Mouse (Mus musculus): ENCODE measurements at regions not wholly inside any gene's neighbourhood (a gene's known extent, or its start where the extent isn't known, plus 50 kb on each side); places are given as distances from the start of the nearest gene placed in this dataset.

- WGBS, result 73% methylated on average over 12 of the region's 12 CpGs
- Histone ChIP-seq H3K9me3 (ENCODE audit: control insufficient read depth, low read length) (no peaks in the 10 kb centered on the region), H3K4me3 (ENCODE audit: low read depth, low read length) (no peak overlapping the region), H3K4me1 (replicated peaks; ENCODE audit: control insufficient read depth, insufficient read depth) (no peaks in the 10 kb centered on the region), H3K9ac (ENCODE audit: low read length) (no peak overlapping the region), H3K4me2 (replicated peaks; ENCODE audit: low read depth) (no peak overlapping the region), H3K36me3 (ENCODE audit: control insufficient read depth, insufficient read depth, low read length) (no peaks in the 10 kb centered on the region), H3K27ac (replicated peaks) (no peak overlapping the region), H3K27me3 (ENCODE audit: control insufficient read depth, insufficient read depth, low read length) (no peaks in the 10 kb centered on the region)
- ATAC-seq (ENCODE audit: low FRiP score, low TSS enrichment) (no peak), DNase-seq (ENCODE audit: low spot score) (no peak)
- TF ChIP-seq CTCF (IDR thresholded peaks at IDR 0.05; ENCODE audit: low read depth) (no peak), EP300 (optimal IDR thresholded peaks at IDR 0.05) (no peak)
These were observed 183.8 kb downstream of the Satb1 start for GRCm38 (mm10) chr17:51649213-51649815.

GRCm38 (mm10) chr17:51646416-51646815 is 186.7 kb downstream of the Satb1 start:
- Histone ChIP-seq H3K9ac (ENCODE audit: low read length) (no peak overlapping the region), H3K4me1 (replicated peaks; ENCODE audit: control insufficient read depth, insufficient read depth) (no peaks in the 10 kb centered on the region), H3K27me3 (ENCODE audit: control insufficient read depth, insufficient read depth, low read length) (no peaks in the 10 kb centered on the region), H3K4me2 (replicated peaks; ENCODE audit: low read depth) (no peak overlapping the region), H3K4me3 (ENCODE audit: low read depth, low read length) (no peak overlapping the region), H3K27ac (replicated peaks) (no peak overlapping the region), H3K36me3 (ENCODE audit: control insufficient read depth, insufficient read depth, low read length) (no peaks in the 10 kb centered on the region), H3K9me3 (ENCODE audit: control insufficient read depth, low read length) (no peaks in the 10 kb centered on the region)
- no peak for TF ChIP-seq CTCF (IDR thresholded peaks at IDR 0.05; ENCODE audit: low read depth)
- TF ChIP-seq EP300 (optimal IDR thresholded peaks at IDR 0.05), result no peak
- DNase-seq (ENCODE audit: low spot score) (no peak), ATAC-seq (ENCODE audit: low FRiP score, low TSS enrichment) (no peak)
- WGBS, result 65% methylated on average over 2 of the region's 2 CpGs

GRCm38 (mm10) chr17:51645866-51646265 is 187.2 kb downstream of the Satb1 start:
- Histone ChIP-seq H3K27ac (replicated peaks) (no peak overlapping the region), H3K9ac (ENCODE audit: low read length) (no peak overlapping the region), H3K36me3 (ENCODE audit: control insufficient read depth, insufficient read depth, low read length) (no peaks in the 10 kb centered on the region), H3K4me3 (ENCODE audit: low read depth, low read length) (no peak overlapping the region), H3K4me2 (replicated peaks; ENCODE audit: low read depth) (no peak overlapping the region), H3K27me3 (ENCODE audit: control insufficient read depth, insufficient read depth, low read length) (no peaks in the 10 kb centered on the region), H3K4me1 (replicated peaks; ENCODE audit: control insufficient read depth, insufficient read depth) (no peaks in the 10 kb centered on the region), H3K9me3 (ENCODE audit: control insufficient read depth, low read length) (no peaks in the 10 kb centered on the region)
- ATAC-seq (ENCODE audit: low FRiP score, low TSS enrichment) (no peak), DNase-seq (ENCODE audit: low spot score) (no peak)
- WGBS, result 78% methylated on average over 1 of the region's 1 CpGs
- TF ChIP-seq CTCF (IDR thresholded peaks at IDR 0.05; ENCODE audit: low read depth) (no peak), EP300 (optimal IDR thresholded peaks at IDR 0.05) (no peak)

GRCm38 (mm10) chr17:51642682-51643081 is 190.4 kb downstream of the Satb1 start:
- DNase-seq (ENCODE audit: low spot score), result no peak
- Histone ChIP-seq H3K27me3 (ENCODE audit: control insufficient read depth, insufficient read depth, low read length) (no peaks in the 10 kb centered on the region), H3K36me3 (ENCODE audit: control insufficient read depth, insufficient read depth, low read length) (no peaks in the 10 kb centered on the region), H3K4me1 (replicated peaks; ENCODE audit: control insufficient read depth, insufficient read depth) (no peaks in the 10 kb centered on the region), H3K9ac (ENCODE audit: low read length) (no peak overlapping the region), H3K9me3 (ENCODE audit: control insufficient read depth, low read length) (no peaks in the 10 kb centered on the region), H3K27ac (replicated peaks) (no peak overlapping the region), H3K4me3 (ENCODE audit: low read depth, low read length) (no peak overlapping the region), H3K4me2 (replicated peaks; ENCODE audit: low read depth) (no peak overlapping the region)
- WGBS, result 53% methylated on average over 2 of the region's 2 CpGs
- no peak for ATAC-seq (ENCODE audit: low FRiP score, low TSS enrichment)
- TF ChIP-seq EP300 (optimal IDR thresholded peaks at IDR 0.05), result no peak
- TF ChIP-seq CTCF (IDR thresholded peaks at IDR 0.05; ENCODE audit: low read depth), result no peak

GRCm38 (mm10) chr17:51635913-51636312 is 197.2 kb downstream of the Satb1 start:
- H3K4me3 ChIP-seq (ENCODE audit: low read depth, low read length), result no peak overlapping the region
- 79% methylated on average over 4 of the region's 4 CpGs for WGBS
- TF ChIP-seq EP300 (optimal IDR thresholded peaks at IDR 0.05) (no peak), CTCF (IDR thresholded peaks at IDR 0.05; ENCODE audit: low read depth) (no peak)
- no peaks in the 10 kb centered on the region for H3K27me3 ChIP-seq (ENCODE audit: control insufficient read depth, insufficient read depth, low read length)
- H3K36me3 ChIP-seq (ENCODE audit: control insufficient read depth, insufficient read depth, low read length), result no peaks in the 10 kb centered on the region
- no peaks in the 10 kb centered on the region for H3K4me1 ChIP-seq (replicated peaks; ENCODE audit: control insufficient read depth, insufficient read depth)
- no peak overlapping the region for H3K9ac ChIP-seq (ENCODE audit: low read length)
- H3K9me3 ChIP-seq (ENCODE audit: control insufficient read depth, low read length), result no peaks in the 10 kb centered on the region
- DNase-seq (ENCODE audit: low spot score) (no peak), ATAC-seq (ENCODE audit: low FRiP score, low TSS enrichment) (no peak)
- no peak overlapping the region for H3K4me2 ChIP-seq (replicated peaks; ENCODE audit: low read depth)
- no peak overlapping the region for H3K27ac ChIP-seq (replicated peaks)

- Histone ChIP-seq H3K27ac (replicated peaks) (no peak overlapping the region), H3K4me3 (ENCODE audit: low read depth, low read length) (no peak overlapping the region), H3K36me3 (ENCODE audit: control insufficient read depth, insufficient read depth, low read length) (no peaks in the 10 kb centered on the region), H3K9me3 (ENCODE audit: control insufficient read depth, low read length) (no peaks in the 10 kb centered on the region), H3K27me3 (ENCODE audit: control insufficient read depth, insufficient read depth, low read length) (no peaks in the 10 kb centered on the region), H3K4me1 (replicated peaks; ENCODE audit: control insufficient read depth, insufficient read depth) (no peaks in the 10 kb centered on the region), H3K9ac (ENCODE audit: low read length) (no peak overlapping the region), H3K4me2 (replicated peaks; ENCODE audit: low read depth) (no peak overlapping the region)
- WGBS, result 22% methylated on average over 2 of the region's 2 CpGs
- DNase-seq (ENCODE audit: low spot score), result no peak
- TF ChIP-seq EP300 (optimal IDR thresholded peaks at IDR 0.05) (no peak), CTCF (IDR thresholded peaks at IDR 0.05; ENCODE audit: low read depth) (no peak)
- ATAC-seq (ENCODE audit: low FRiP score, low TSS enrichment), result no peak
These were observed 201.5 kb downstream of the Satb1 start for GRCm38 (mm10) chr17:51631574-51631973.
